Mouse (Mus musculus) lung, postnatal 0 days (tissue): ENCODE results near the gene Rpl10. TPM values are rescaled to one million over a fixed set of nuclear protein-coding genes. Genes with fewer than 3 reads are reported as not detected.
A peak's percentile ranks its signal among the peaks of the same experiment; 100 is the strongest.

ENCODE experiments used
- ATAC-seq: fragments of 200-750 bp; cut with Nextera tagmentation; 2 replicates; pipeline ENCODE4 v1.8.0; 2017; ENCODE audit warnings: moderate library complexity
- DNase-seq: peaks from one replicate; pipeline ENCODE4 v3.0.0-alpha.2; 2016; ENCODE audit warnings: low spot score
- H3K27ac ChIP-seq: fragments of 300-500 bp; sonication (generic); 2 replicates; pipeline ENCODE4 v1.5.1; 2014; ENCODE audit warnings: antibody characterized with exemption, mild to moderate bottlenecking, low read length, mixed read lengths
- H3K27me3 ChIP-seq: fragments of 300-500 bp; sonication (generic); replicated peaks from 2 replicates; pipeline ENCODE4 v1.6.1; 2014; ENCODE audit warnings: low read length, mixed read lengths; ENCODE audit not compliant: insufficient read depth
- H3K36me3 ChIP-seq: fragments of 300-500 bp; sonication (generic); 2 replicates; pipeline ENCODE4 v1.6.1; 2014; ENCODE audit warnings: low read length, mixed read lengths; ENCODE audit not compliant: insufficient read depth
- H3K4me1 ChIP-seq: fragments of 300-500 bp; sonication (generic); 2 replicates; pipeline ENCODE4 v1.6.1; 2014; ENCODE audit warnings: antibody characterized with exemption, low read depth, low read length, mixed read lengths; ENCODE audit not compliant: insufficient read depth
- H3K4me2 ChIP-seq: fragments of 300-500 bp; sonication (generic); replicated peaks from 2 replicates; pipeline ENCODE4 v1.6.1; 2014; ENCODE audit warnings: low read depth, mild to moderate bottlenecking, low read length, moderate library complexity, mixed read lengths
- H3K4me3 ChIP-seq: fragments of 300-500 bp; sonication (generic); 2 replicates; pipeline ENCODE4 v1.5.1; 2014; ENCODE audit warnings: low read depth, low read length
- H3K9ac ChIP-seq: fragments of 300-500 bp; sonication (generic); replicated peaks from 2 replicates; pipeline ENCODE4 v1.6.1; 2014; ENCODE audit warnings: low read depth, mild to moderate bottlenecking
- H3K9me3 ChIP-seq: fragments of 300-500 bp; sonication (generic); 2 replicates; pipeline ENCODE4 v1.6.1; 2016; ENCODE audit warnings: low read length, mixed read lengths
- CTCF ChIP-seq: IDR thresholded peaks from 2 replicates; pipeline ENCODE4 v1.5.1; 2016; ENCODE audit warnings: antibody characterized with exemption, mild to moderate bottlenecking
- EP300 ChIP-seq: IDR thresholded peaks from 2 replicates; pipeline ENCODE4 v1.6.1; 2016; ENCODE audit warnings: antibody characterized with exemption, mild to moderate bottlenecking, control low read depth
- WGBS: fragments of 180-500 bp; shearing (Covaris S2); extraction: QIAGEN DNeasy Blood & Tissue Kit; methylation state at CpG from one replicate; pipeline ENCODE4 v1.1.7; 2014; 5-methylcytosine and 5-hydroxymethylcytosine counted together
- polyA plus RNA-seq: library from polyadenylated mRNA; unstranded; fragments of >200 nt; fragmentation: Nextera tagmentation; extraction: Ambion mirVana; gene quantifications from 2 replicates; pipeline ENCODE4 v1.2.1, GENCODE M21; 2015

The Rpl10 gene
- polyA plus RNA-seq, 1 experiment from 2014 or later: 759 TPM

GRCm38 (mm10) chrX:74273422-74274322 lies 3.1 kb downstream of the Rpl10 start:
- no peak for TF ChIP-seq CTCF
- TF ChIP-seq EP300: no peak

GRCm38 (mm10) chrX:74277916-74278315 lies 7.3 kb downstream of the Rpl10 start:
- H3K27me3 ChIP-seq: no peaks in the 10 kb centered on the region
- H3K4me2 ChIP-seq: no peak overlapping the region
- WGBS: 73% methylated on average over 8 of the region's 8 CpGs
- no peaks in the 10 kb centered on the region for H3K9me3 ChIP-seq
- TF ChIP-seq CTCF (no peak), EP300 (no peak)
- H3K27ac ChIP-seq: no peak overlapping the region
- H3K9ac ChIP-seq: no peak overlapping the region
- H3K4me1 ChIP-seq: no peaks in the 10 kb centered on the region
- ATAC-seq (no peak), DNase-seq (peak; percentile 30)
- H3K4me3 ChIP-seq: no peak overlapping the region
- no peaks in the 10 kb centered on the region for H3K36me3 ChIP-seq

More at GRCm38 (mm10) chrX:74273422-74274322, 3.1 kb downstream of the Rpl10 start:
- H3K9ac ChIP-seq: no peak overlapping the region
- H3K4me3 ChIP-seq: no peak overlapping the region
- H3K9me3 ChIP-seq: no peaks in the 10 kb centered on the region
- WGBS: 21% methylated on average over 10 of the region's 10 CpGs
- H3K27ac ChIP-seq: no peak overlapping the region
- H3K27me3 ChIP-seq: no peaks in the 10 kb centered on the region
- H3K4me1 ChIP-seq: no peaks in the 10 kb centered on the region
- no peaks in the 10 kb centered on the region for H3K36me3 ChIP-seq
- H3K4me2 ChIP-seq: no peak overlapping the region
- DNase-seq (no peak), ATAC-seq (no peak)

GRCm38 (mm10) chrX:74281041-74281731 lies 10.6 kb downstream of the Rpl10 start:
- Histone ChIP-seq H3K27ac (peak overlapping the region; percentile 86; the same call in 1 of the 2 replicates), H3K36me3 (no peaks in the 10 kb centered on the region), H3K9ac (0 out of 2 replicates have a peak overlapping the region, but pooled peaks have one; percentile 8), H3K9me3 (no peaks in the 10 kb centered on the region), H3K4me2 (peak overlapping the region; percentile 59), H3K4me1 (no peaks in the 10 kb centered on the region; the same call in 1 of the 2 replicates), H3K27me3 (no peaks in the 10 kb centered on the region), H3K4me3 (peak overlapping the region; percentile 42)
- DNase-seq (no peak), ATAC-seq (no peak)
- no peak for TF ChIP-seq CTCF
- TF ChIP-seq EP300: no peak
- WGBS: 8% methylated on average over 14 of the region's 14 CpGs

- peak; percentile 93 for ATAC-seq
- TF ChIP-seq CTCF (peak; percentile 20; the same call in 1 of the 2 replicates), EP300 (no peak)
- Histone ChIP-seq H3K9ac (peak within 1 kb of the TSS; percentile 44), H3K36me3 (no peaks in the 10 kb centered on the region), H3K4me2 (peak within 1 kb of the TSS; percentile 59), H3K4me3 (peak within 1 kb of the TSS; percentile 42), H3K9me3 (no peaks in the 10 kb centered on the region), H3K27me3 (no peaks in the 10 kb centered on the region), H3K4me1 (no peaks in the 10 kb centered on the region; the same call in 1 of the 2 replicates), H3K27ac (peak within 1 kb of the TSS; percentile 86)
- DNase-seq: peak; percentile 95
- 9% methylated on average over 16 of the region's 16 CpGs for WGBS
Measured at GRCm38 (mm10) chrX:74281732-74282394, 11.3 kb downstream of the Rpl10 start, which contains the start of the genes Taz and Dnase1l1. TSS of gene Taz (plus strand) at chrX:74281912. TSS of gene Dnase1l1 (minus strand) at chrX:74282337.

- WGBS: 16% methylated on average over 38 of the region's 39 CpGs
- H3K4me1 ChIP-seq: no peaks in the 10 kb centered on the region; the same call in 1 of the 2 replicates
- TF ChIP-seq EP300: no peak
- TF ChIP-seq CTCF: no peak
- no peaks in the 10 kb centered on the region for H3K27me3 ChIP-seq
- H3K36me3 ChIP-seq: no peaks in the 10 kb centered on the region
- peak; percentile 75 for ATAC-seq
- H3K4me3 ChIP-seq: peak overlapping the region; percentile 42
- no peaks in the 10 kb centered on the region for H3K9me3 ChIP-seq
- H3K9ac ChIP-seq: peak overlapping the region; percentile 44
- peak overlapping the region; percentile 59 for H3K4me2 ChIP-seq
- peak; percentile 92 for DNase-seq
- H3K27ac ChIP-seq: peak overlapping the region; percentile 86
Measured at GRCm38 (mm10) chrX:74282395-74283091, 11.9 kb downstream of the Rpl10 start.
